Mouse (Mus musculus): ENCODE measurements around the gene Gm5148.

The Gm5148 gene

DNA sequence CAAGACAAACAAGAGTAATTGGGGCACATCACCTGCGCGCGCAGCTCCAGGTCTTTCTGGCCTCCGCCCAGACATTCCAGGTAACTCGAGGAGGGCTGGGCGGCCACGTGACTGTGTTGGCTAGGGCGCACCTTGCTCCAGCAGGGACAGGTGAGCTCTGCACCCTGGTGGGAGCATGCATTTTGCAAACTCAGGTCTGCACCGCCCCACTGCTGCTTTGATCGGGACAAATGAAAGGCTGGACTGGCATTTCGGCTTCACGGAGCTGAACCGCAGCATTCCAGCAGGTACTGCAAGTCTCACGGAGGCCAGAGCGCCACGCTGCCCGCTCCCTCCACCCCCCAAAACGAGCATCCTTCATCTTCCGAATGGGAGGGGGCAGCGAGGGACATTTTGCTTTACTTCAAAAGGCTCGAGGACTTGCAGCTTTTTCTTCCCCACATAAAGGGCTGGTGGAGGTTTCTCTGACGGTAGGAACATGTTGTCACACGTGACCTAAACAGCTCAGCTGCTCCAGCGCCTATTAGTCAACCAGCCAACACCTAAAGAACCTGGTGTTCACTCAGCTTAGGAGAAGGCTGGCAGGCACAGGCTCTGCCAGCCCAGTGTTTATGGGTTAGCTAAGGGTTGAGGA, at the start of gene Gm5148:
Gene Gm5148 (minus strand): TSS at position 320 of the 634 bp plus-strand sequence.
- peak; percentile 37 to 50 for DNase-seq (ENCODE audit: low spot score in 2 of 2)

DNA sequence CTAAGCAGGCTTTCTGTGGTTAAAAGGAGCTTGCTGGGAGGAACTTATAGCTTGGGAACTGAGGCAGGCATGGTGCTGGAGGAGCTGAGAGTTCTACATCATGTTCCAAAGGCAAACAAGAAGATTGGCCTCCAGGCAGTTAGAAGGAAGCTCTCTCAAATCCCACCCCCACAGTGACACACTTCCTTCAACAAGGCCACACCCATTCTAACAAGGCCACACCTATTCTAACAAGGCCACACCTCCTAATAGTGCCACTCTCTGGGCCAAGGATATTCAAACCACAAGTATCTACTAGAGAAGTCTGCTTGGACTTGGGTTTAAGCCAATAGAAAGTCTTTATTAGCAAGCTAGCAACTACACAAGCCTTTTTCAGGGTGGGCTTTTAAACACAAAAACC, 46.7 kb upstream of the Gm5148 start:
- DNase-seq (ENCODE audit: low spot score in 2 of 2) = no peak

DNA sequence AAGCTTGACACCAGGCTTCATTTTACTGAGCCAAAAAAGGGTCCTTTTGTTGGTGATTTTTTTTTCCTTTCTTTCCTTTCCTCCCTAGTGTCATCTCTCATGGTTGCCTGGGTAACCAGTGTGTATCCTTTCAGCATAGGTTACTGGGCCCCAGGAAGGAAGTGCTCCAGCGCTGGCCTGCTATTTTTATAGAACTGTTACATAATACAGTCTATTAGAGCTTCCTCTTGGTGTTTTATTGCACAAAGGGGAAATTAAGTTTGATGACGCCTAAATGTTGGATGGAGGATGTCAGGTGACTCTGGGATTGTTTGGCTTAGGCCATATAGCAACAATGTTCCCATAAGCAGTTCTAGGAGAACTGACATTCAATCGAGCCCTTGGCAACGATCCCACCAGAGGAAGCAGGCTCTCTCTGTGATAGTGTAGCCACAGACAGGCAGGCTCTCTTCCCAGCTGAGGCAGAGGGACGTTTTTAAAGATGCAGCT, 45.0 kb upstream of the Gm5148 start:
- peak; percentile 62 to 63 for DNase-seq (ENCODE audit: low spot score in 2 of 2)

DNA sequence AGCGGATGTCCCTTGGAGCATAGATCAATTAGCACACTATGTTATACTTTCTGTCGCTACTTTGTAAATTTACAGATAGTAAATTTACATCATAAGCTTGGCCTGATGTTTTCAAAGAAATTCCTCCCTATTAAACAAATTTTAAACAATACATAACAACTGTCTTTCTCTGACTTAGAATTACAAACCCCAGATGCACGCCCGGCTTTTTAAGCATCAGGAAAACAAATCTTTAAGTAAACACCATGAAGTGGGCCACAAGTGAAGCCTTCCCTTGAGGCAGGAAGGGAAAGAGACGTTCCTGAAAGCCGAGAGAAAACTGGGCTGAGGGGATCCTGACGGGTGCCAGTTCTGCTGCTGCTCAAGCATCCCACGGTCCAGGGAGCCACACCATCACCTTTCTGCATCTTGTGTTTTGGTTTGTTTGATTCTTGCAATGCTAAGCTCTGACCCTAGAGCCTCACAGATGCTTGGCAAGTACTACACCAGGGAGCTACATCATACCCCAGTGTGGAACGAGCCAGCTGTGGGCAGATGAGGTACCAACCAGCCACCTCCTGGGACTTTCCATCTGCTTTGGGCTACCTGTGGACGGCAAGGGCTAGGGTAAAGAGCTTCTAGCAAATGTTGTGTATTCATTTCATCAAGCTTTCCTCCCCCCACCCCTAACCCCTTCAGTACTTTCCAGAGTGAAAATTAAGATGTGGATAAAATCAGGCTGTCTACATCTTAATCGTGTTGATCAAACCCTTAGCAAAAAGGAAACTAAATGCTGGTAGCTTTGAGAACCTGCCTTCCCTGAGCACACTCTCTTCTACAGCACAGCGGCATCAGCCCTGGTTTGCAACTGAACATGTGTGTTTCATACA, 43.1 kb upstream of the Gm5148 start:
- no peak for DNase-seq (ENCODE audit: low spot score in 2 of 2)

DNA sequence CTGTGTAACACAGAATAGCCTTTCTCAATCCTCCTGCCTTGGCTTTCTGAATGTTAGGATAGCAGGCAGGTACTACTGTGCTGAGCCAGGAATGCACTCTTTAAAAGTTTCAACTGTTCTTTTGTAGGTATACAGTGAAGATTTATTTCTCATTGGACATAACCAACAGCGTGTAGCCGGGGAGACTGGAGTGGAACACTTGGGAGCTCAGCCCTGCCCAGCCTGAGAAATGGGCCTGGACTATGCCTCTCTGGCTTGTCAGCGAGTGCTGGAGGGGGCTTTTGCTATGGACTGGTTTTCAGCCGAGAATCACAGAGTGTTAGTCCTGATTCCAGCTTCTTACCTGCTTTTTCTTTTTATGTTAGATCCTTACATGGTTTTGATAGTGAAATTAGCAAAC, 42.3 kb upstream of the Gm5148 start:
- DNase-seq (ENCODE audit: low spot score in 2 of 2) = no peak

DNA sequence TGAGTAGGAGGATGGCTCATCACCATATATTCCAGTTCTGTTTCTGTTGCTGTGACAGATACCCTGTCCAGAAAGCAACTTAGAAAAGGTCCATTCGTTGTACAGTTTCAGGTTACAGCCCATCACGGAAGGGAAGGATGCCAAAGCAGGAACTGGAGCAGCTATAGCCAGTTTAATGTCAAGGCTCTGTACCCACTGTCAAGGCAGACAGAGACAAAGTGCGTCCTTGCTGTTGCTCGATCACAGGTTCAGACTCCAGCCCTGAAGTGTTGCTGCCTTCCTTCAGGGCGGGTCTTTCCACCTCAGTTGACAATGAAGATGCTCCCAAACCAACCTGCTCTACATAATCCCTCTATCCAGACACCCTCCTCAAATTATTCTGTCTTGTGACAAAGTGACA, 41.7 kb upstream of the Gm5148 start:
- no peak for DNase-seq (ENCODE audit: low spot score in 2 of 2)

DNA sequence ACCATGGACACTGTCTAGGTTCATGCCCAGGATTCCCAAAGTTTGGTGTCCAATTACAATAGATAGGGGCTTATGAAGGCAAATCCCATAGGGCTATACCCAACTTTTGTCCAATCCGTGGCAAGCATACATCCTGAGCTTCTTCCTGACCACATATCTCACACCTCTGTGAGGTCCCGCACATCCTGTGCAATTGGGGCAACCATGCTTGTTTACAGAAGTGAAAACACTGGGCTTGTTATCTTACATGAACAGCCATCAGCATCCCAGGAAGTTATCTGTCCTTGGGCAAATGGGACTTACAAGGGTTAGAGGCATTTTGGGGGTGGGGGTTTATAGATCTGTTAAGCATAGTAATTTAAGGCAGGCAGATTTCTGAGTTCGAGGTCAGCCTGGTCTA, 41.0 kb upstream of the Gm5148 start:
- no peak for DNase-seq (ENCODE audit: low spot score in 2 of 2)

DNA sequence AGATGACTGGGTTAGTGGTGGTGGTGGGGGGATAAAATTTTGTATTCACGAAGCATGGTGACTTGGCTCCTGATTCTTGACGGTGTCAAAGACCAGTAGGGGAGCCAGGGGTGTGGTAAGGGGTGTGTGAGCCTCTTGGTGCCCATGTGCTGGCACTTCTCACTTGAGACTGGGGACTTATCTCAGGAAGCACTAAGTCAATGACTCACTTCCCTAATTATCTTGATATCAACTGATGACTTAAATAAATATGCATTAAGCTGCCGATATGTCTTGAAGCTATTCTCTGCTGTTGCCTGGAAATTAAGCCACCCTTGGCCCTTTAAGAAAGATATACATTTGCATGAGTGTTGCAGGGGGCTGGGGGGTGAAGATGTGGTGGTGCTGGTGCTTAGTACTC, 38.0 kb upstream of the Gm5148 start:
- DNase-seq (ENCODE audit: low spot score in 2 of 2) = no peak

DNA sequence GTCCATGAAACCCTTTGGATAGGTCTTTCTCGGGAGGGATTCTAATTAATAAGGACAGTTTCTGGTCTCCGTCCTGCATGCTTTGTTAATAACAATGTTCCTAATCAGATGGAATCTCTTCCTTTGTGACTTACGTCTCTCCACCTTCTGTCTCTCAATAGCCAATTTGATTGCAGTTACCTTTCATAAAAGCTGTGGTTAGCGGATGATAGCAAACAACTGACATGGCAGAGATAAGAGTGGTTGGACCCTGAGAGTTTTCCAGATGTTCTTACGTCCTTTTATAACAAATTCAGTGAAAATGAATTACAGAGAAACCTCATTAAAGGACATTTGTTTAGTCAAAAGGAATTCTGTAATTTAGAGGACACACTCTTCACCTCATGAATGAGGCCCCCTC, 37.5 kb upstream of the Gm5148 start:
- DNase-seq (ENCODE audit: low spot score in 2 of 2) = no peak

DNA sequence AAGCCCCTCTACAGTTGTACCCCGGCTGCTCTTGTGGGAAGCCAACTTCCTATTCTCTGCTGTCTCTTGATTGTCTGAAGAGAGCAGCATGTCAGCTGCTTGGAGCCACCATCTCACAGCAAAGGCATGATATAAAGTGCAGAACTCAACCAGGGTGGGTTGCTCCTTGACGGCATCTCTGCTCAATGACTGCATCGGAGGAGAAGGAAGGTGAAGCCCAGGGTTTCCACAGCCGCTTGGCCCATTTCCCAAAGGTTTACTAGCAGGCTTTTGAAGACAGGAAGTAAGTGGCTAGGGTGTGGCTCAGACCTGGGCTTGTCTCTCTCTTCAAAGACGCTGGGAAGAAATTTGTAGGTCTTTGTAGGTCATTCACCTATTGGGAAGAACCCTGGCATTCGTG, 36.6 kb upstream of the Gm5148 start:
- DNase-seq (ENCODE audit: low spot score in 2 of 2) = no peak

DNA sequence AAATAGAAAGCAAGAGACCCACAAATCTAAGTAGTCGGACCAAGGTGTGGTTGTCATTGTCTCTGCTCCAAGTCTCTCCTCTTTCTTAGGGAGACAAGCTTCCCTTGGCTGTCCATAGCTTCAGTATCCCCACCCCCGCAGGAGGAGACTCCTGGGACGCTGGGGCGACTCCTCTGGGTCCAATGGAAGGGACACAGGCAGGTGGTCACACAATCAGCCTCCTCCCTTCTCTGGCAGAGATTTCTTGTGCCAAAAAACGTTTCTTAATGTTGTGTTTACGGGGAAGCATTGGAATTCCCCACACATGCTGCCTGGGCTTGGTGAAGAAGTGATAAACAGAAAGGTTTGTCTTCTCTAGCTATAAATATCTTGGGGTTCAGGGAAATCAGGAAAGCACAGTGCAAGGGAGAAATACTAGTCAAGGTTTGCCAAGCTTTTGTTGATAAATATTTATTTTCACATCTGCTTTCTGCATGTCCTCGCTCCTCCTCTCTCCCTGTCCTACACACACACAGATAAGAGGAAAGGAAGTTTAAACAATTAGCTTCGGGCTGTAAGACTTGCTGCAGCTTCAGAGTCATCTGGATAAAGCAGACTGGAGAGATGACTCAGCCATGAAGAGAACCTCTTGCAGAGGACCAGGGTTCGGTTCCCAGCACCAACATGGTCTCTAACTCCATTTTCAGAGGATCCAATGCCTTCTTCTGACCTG, 34.5 kb upstream of the Gm5148 start:
- no peak for DNase-seq (ENCODE audit: low spot score in 2 of 2)

DNA sequence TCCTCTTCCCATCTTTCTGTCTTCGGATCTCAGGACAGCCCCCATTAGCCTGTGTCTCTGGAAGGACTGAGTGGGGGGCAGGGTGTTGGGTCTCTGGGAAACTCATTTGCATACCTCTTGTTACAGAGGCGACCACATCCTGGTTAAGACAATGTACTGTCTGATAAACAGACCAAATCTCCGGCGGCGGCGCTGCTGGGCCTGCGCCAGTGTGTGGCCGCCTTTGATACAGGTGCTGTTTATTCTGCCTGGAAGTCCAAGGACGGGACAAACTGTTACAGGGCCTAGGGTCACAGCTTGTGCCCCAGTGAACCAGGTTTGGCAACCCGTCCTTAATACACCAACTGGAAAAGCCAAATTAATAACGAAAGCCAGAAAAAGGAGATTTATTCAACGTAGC, 33.8 kb upstream of the Gm5148 start:
- no peak for DNase-seq (ENCODE audit: low spot score in 2 of 2)

DNA sequence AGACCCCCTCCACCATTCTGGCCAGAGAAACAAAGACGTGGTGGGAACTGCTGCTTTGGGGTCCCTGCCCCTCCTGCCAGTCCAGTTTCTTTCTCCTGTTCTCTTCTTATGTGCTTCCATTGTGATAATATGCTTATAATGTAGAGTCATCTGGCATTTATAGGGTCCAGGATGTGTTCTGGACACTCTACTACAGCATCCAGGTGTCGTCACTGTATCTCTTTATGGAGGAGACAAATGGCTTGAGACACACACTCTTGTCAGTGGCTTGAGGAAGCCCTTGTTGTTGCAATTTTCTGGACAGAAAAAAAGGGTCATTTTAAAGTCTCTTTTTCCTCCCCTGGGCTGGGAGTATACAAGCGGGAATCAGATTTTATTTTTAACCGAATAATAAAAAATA, 33.3 kb upstream of the Gm5148 start:
- DNase-seq (ENCODE audit: low spot score in 2 of 2) = no peak

DNA sequence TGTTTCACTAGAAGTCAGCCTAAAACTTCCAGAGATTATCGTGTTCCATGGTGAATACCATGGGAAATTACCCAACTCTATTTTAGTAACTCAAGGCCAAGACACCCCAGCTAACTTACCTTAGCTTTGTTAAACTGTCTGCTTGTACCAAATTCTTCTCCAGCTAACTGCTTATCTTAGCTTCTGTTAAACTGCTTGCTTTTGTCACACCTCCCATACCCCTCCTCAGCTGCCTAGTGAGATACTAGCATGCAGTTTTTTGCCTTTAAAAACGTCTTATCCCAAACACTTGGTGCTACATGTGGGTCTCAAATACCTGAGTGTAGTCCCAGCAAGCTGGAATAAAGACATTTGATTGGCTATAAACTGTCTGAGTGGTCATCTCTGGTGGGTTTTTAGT, 31.7 kb upstream of the Gm5148 start:
- DNase-seq (ENCODE audit: low spot score in 2 of 2) = no peak

DNA sequence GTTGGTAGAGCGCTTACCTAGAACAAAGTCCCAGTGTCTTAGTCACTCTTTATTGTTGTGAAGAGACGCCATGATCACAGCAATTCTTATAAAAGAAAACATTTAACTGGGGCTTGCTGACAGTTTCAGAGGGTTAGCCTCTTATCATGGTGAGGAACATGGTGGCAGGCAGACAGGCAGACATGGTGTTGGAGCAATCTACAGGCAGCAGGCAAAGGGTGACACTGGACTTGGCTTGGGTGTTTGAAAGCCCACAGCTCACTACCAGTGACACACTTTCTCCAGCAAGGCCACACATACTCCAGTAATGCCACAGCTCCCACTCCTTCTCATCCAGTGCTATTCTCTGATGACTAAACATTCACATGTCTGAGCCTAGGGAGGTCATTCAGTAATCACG, 30.3 kb upstream of the Gm5148 start:
- DNase-seq (ENCODE audit: low spot score in 2 of 2) = no peak

DNA sequence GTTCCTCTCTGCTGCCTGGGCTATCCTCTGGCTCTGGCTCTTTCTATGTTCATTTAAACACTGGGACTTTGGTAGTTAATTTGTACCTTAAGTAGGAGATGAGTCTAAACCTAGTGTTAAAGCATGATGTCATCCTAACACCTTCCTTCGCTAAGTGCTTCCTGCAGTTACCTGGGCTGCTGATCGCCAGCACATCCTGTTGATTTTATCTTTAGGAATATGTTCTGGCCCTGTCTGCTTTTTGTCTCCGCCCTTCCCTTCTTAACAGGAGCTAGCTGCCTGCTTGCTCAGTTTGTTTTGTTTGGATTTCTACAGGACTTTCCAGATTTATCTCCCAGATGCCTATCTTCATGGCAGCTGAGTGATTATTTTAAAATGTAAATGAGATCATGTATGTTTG, 28.9 kb upstream of the Gm5148 start:
- no peak for DNase-seq (ENCODE audit: low spot score in 2 of 2)

DNA sequence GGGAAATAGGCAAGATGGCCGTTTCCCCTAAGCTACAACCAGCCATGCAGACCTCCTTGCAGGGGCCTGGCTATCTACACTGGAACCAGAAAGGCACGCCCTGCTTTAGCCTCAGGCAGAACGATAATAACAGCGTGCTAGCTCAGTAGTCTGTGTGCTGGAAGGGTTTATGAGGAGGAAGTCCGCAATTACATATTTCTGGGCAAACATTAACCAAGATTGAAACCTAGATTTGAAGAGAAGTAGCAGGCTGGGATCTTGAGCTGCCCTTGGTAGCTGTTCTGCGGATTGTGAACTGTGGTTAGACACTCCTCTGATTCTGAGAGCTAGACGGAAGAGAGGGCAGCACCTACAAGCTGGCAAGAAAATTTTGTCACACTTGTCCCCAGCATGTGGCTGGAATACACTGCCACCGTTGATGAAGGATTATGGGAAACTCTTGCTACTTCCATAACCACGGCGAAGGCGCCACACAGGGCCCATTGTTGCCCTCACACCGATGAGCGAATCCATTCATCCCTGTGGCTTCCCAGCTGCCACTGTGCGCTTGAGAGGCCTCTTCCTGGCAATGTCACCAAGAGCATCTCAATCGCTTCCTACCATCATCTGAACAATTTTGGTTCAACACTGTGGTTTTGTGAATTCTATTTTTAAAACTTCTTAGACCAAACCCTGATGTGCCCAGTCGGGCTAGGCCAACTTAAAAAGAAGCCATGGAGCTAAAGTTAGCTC, 23.9 kb upstream of the Gm5148 start:
- peak in 1 of 2 experiments; percentile 51 for DNase-seq (ENCODE audit: low spot score in 2 of 2)

DNA sequence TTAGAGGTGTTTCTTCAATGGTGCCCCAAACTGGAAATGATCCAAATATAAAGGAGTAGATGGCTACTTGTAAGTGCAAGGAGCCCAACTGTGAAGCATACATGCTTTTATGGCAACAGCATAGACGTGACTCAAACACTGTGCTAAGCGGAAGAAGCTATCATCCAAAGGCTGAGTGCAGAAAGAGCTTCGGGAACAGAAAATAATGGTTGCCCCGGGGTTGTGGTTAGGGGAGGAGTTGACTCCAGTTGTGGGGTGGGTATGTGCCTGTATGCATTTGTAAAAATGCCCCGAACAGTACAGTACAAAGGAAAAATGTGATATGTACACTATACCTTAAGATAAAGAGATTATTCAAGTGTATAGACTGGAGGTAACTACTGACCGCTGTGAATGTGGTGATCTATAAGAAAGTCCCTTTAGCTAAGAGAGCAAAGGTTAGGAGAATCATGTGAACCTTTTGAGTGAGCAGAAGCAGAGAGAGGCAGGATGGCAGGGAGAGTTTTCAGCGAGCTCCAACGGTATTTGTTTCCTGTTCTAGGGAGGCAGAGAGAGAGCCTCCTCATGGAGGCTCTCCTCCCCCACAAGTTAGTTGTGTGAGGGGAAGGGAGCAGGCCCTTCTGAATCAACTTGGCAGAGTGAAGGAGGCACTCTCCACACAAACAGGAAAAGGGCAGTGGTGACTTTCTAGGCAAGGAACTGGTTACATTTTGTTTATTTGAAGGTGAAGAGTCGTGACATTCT, 23.1 kb upstream of the Gm5148 start:
- no peak for DNase-seq (ENCODE audit: low spot score in 2 of 2)

DNA sequence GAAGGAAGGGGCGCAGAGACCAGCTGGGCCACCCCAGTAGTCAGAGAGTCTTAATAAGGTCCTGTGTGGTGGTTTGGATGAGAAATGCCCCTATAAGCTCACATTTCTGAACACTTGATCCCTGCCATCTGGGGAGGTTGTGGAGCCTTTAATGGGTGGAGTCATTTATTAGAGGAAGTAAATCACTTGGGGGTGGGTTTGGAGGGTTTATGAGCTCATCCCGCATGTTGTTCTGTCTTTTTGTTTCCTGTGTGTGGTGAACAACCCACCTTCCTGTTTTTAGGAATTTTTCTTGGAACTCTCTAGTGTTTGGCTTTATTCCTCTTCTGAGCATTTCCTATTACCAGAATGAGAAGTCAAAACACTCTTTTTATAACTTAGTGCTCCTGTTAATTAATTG, 19.8 kb upstream of the Gm5148 start:
- no peak for DNase-seq (ENCODE audit: low spot score in 2 of 2)

DNA sequence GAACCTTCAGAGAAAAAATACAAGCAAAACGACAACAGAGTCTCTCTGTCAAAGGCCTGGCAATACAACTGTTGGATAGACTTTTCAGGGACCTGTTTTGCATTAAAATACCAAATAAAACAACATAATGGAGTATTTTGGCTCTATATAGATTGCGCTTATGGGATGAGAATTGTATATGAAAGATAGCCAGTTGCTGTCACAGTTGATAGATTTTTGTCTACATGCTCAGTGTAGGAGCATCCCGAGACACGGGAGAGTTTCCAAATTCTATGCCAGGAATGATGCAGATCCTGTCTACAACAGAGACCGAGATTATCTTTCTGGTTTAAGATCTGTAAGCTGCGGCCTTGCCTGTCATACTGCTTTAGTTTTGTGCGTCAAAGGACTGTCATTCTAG, 15.7 kb upstream of the Gm5148 start:
- DNase-seq (ENCODE audit: low spot score in 2 of 2) = no peak

Measured in frontal cortex, postnatal 14 days (tissue).